Mouse (Mus musculus) embryonic stem cell, embryonic (primary cell): ENCODE results near the gene Dip2b.

Experiments used
- CTCF ChIA-PET, 4 experiments: fragments of 300-600 bp in 2 of 4; fragments of 350-600 bp in 2 of 4; sonication (Branson Sonifier 250); formaldehyde crosslinking; loops; one replicate each; lab custom pipeline; 2022; ENCODE audit warnings: inconsistent platforms in 2 of 4; lab: Charles Lee
- POLR2A ChIA-PET, 4 experiments: fragments of 300-600 bp in 2 of 4; fragments of 350-600 bp in 2 of 4; sonication (Branson Sonifier 250); formaldehyde crosslinking; loops; one replicate each; lab custom pipeline; 2022; ENCODE audit warnings: antibody characterized with exemption in 4 of 4, inconsistent platforms in 1 of 4; lab: Charles Lee

Dip2b gene

GRCm38 (mm10) chr15:100092258-100092657 lies 53.8 kb downstream of the Dip2b start:
- POLR2A ChIA-PET = interaction anchor here in 2 of 4 experiments (0.6 to 1.1 kb wide), 4 partner anchors 37 to 55 kb away, joined by 3 read pairs; no protein-coding TSS in a partner anchor
- CTCF ChIA-PET = interaction anchor here in 1 of 4 experiments (1.2 kb wide), 1 partner anchor 54 kb away, joined by 4 read pairs; the partner anchor contains the start of gene Dip2b

- CTCF ChIA-PET = interaction anchor here in 2 of 4 experiments (0.6 kb wide), 2 partner anchors 54 to 209 kb away, joined by 3 read pairs; no protein-coding TSS in a partner anchor
- POLR2A ChIA-PET = interaction anchor here in 2 of 4 experiments (0.8 to 1.2 kb wide), 3 partner anchors 10 to 30 kb away, joined by 3 to 5 read pairs (median 3); no protein-coding TSS in a partner anchor
Measured at GRCm38 (mm10) chr15:100096587-100097428, 58.3 kb downstream of the Dip2b start.

GRCm38 (mm10) chr15:100100336-100100735 lies 61.9 kb downstream of the Dip2b start:
- ChIA-PET POLR2A (interaction anchor here in 2 of 4 experiments (0.6 to 2.3 kb wide), 6 partner anchors 10 to 564 kb away, joined by 3 to 8 read pairs (median 3); no protein-coding TSS in a partner anchor), CTCF (interaction anchor here in 1 of 4 experiments (0.6 kb wide), 1 partner anchor 1918 kb away, joined by 3 read pairs; no protein-coding TSS in a partner anchor)

- ChIA-PET POLR2A (interaction anchor here in 3 of 4 experiments (0.6 to 2.3 kb wide), 11 partner anchors 11 to 563 kb away, joined by 3 to 8 read pairs (median 3); no protein-coding TSS in a partner anchor), CTCF (interaction anchor here (0.6 to 1.6 kb wide), 6 partner anchors 8 to 1917 kb away, joined by 3 to 8 read pairs (median 4); no protein-coding TSS in a partner anchor)
Measured at GRCm38 (mm10) chr15:100101206-100101605, 62.7 kb downstream of the Dip2b start.

GRCm38 (mm10) chr15:100104126-100104525 lies 65.7 kb downstream of the Dip2b start:
- POLR2A ChIA-PET = interaction anchor here in 3 of 4 experiments (0.7 kb wide), 4 partner anchors 13 to 1398 kb away, joined by 3 to 6 read pairs (median 4); no protein-coding TSS in a partner anchor
- CTCF ChIA-PET = interaction anchor here in 2 of 4 experiments (0.6 kb wide), 3 partner anchors 65 to 646 kb away, joined by 3 to 8 read pairs (median 3); partner anchors contain the start of gene Dip2b (in 1 of the 2)

- CTCF ChIA-PET = interaction anchor here in 2 of 4 experiments (0.7 to 1.1 kb wide), 2 partner anchors 19 to 74 kb away, joined by 3 to 4 read pairs; no protein-coding TSS in a partner anchor
- POLR2A ChIA-PET = interaction anchor here in 3 of 4 experiments (0.5 to 1.0 kb wide), 4 partner anchors 22 to 721 kb away, joined by 3 to 4 read pairs (median 3); partner anchors contain the start of gene Dip2b (in 1 of the 3)
Measured at GRCm38 (mm10) chr15:100108071-100108782, 69.8 kb downstream of the Dip2b start.

- ChIA-PET CTCF (interaction anchor here in 3 of 4 experiments (0.6 to 1.0 kb wide), 4 partner anchors 9 to 348 kb away, joined by 3 to 6 read pairs (median 4); no protein-coding TSS in a partner anchor), POLR2A (interaction anchor here in 3 of 4 experiments (0.6 to 1.5 kb wide), 7 partner anchors 20 to 1258 kb away, joined by 3 to 7 read pairs (median 3); no protein-coding TSS in a partner anchor)
Measured at GRCm38 (mm10) chr15:100109916-100110315, 71.5 kb downstream of the Dip2b start.

- CTCF ChIA-PET = interaction anchor here in 1 of 4 experiments (0.6 to 1.0 kb wide), 2 partner anchors 15 to 815 kb away, joined by 4 to 5 read pairs; no protein-coding TSS in a partner anchor
- POLR2A ChIA-PET = interaction anchor here in 2 of 4 experiments (0.6 to 3.1 kb wide), 4 partner anchors 10 to 140 kb away, joined by 3 to 8 read pairs (median 4); no protein-coding TSS in a partner anchor
Measured at GRCm38 (mm10) chr15:100111891-100112290, 73.4 kb downstream of the Dip2b start.

- POLR2A ChIA-PET = interaction anchor here in 1 of 4 experiments (1.7 to 3.1 kb wide), 2 partner anchors 11 to 114 kb away, joined by 3 to 8 read pairs; no protein-coding TSS in a partner anchor
- CTCF ChIA-PET = interaction anchor here in 1 of 4 experiments (1.0 to 1.2 kb wide), 2 partner anchors 14 to 209 kb away, joined by 3 to 5 read pairs; no protein-coding TSS in a partner anchor
Measured at GRCm38 (mm10) chr15:100112309-100112966, 74.0 kb downstream of the Dip2b start.

- CTCF ChIA-PET = interaction anchor here in 1 of 4 experiments (1.2 kb wide), 1 partner anchor 208 kb away, joined by 3 read pairs; no protein-coding TSS in a partner anchor
- POLR2A ChIA-PET = interaction anchor here in 1 of 4 experiments (1.7 to 3.1 kb wide), 2 partner anchors 12 to 113 kb away, joined by 3 to 8 read pairs; no protein-coding TSS in a partner anchor
Measured at GRCm38 (mm10) chr15:100113343-100114275, 75.1 kb downstream of the Dip2b start.

GRCm38 (mm10) chr15:100115416-100115815 lies 77.0 kb downstream of the Dip2b start:
- CTCF ChIA-PET = no interaction called here
- POLR2A ChIA-PET = no interaction called here

- CTCF ChIA-PET = no interaction called here
- POLR2A ChIA-PET = interaction anchor here in 2 of 4 experiments (1.8 to 1.9 kb wide), 2 partner anchors 10 to 65 kb away, joined by 3 to 6 read pairs; no protein-coding TSS in a partner anchor
Measured at GRCm38 (mm10) chr15:100116325-100116724, 77.9 kb downstream of the Dip2b start.

GRCm38 (mm10) chr15:100119225-100119788 lies 80.8 kb downstream of the Dip2b start:
- ChIA-PET POLR2A (interaction anchor here in 1 of 4 experiments (0.6 to 1.1 kb wide), 2 partner anchors 146 to 412 kb away, joined by 3 to 5 read pairs; no protein-coding TSS in a partner anchor), CTCF (interaction anchor here in 1 of 4 experiments (0.6 kb wide), 1 partner anchor 8 kb away, joined by 3 read pairs; no protein-coding TSS in a partner anchor)

GRCm38 (mm10) chr15:100121437-100121836 lies 83.0 kb downstream of the Dip2b start:
- POLR2A ChIA-PET = no interaction called here
- CTCF ChIA-PET = no interaction called here

GRCm38 (mm10) chr15:100123867-100124266 lies 85.4 kb downstream of the Dip2b start:
- ChIA-PET POLR2A (interaction anchor here in 1 of 4 experiments (1.3 kb wide), 2 partner anchors 83 to 151 kb away, joined by 4 read pairs; no protein-coding TSS in a partner anchor), CTCF (interaction anchor here in 2 of 4 experiments (1.4 to 1.8 kb wide), 2 partner anchors 85 kb away, joined by 4 to 8 read pairs; partner anchors contain the start of gene Dip2b (in 2 of the 2))
